16 mouse cellular contexts compared by ENCODE assay signal in the genomic region with DNA sequence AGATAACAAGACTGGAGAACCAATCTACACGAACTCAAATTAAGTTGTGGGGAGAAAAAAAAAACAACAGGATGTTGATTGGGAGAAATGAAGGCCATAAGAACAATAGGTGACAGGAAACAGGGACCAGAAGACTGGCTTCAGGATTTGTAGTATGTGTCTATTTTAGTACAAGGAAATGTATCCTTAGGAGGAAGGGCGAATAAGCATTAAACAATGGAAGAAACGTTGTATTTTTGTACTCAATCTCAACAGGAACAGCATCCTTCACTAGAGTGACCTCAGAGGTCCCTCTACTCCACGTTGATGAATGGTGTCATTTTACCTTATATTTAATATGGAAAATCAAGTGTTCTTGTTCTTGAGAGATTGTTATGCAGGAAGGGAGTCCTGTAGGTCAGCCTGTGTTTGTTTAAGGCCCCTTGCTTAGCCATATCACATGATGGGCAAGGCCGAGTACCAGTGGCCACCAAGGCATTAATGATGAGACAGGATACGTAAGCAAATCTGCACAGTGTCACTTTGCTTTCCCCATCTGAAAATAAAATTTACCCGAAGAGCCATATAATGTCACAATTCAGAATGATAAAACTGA.
DNase-seq lines count a peak whose midpoint lies in the region; ATAC-seq and TF ChIP-seq lines count a peak whose summit lies in the region.
"Had no signal": no experiment of that assay in that cellular context is flagged by ENCODE, and none has a peak within 500 bp of the region (broad histone marks: within the 10 kb centered on the region; RNA-seq: fewer than 3 reads in every experiment).

No protein-coding gene starts in this region.

- H3K9me3 ChIP-seq in heart, embryonic 16.5 days (replicated peaks; ENCODE audit: control insufficient read depth, low read length) = no peaks in the 10 kb centered on the region
- H3K9me3 ChIP-seq in liver, embryonic 12.5 days (replicated peaks) = no peaks in the 10 kb centered on the region
- H3K9me3 ChIP-seq in kidney, embryonic 16.5 days (ENCODE audit: low read length) = no peaks in the 10 kb centered on the region
- H3K9me3 ChIP-seq: liver, embryonic 13.5 days had no signal

- H3K4me2 ChIP-seq in heart, embryonic 16.5 days (ENCODE audit: low read depth, low read length) = no peak overlapping the region
- H3K4me2 ChIP-seq in liver, embryonic 12.5 days = no peak overlapping the region
- no peak overlapping the region for H3K4me2 ChIP-seq in kidney, embryonic 16.5 days (replicated peaks; ENCODE audit: low read depth, low read length)
- H3K4me2 ChIP-seq: liver, embryonic 13.5 days; midbrain, embryonic 11.5 days had no signal

- no peak for TF ChIP-seq CTCF in liver, adult 2 months (IDR thresholded peaks at IDR 0.05; ENCODE audit: low read depth, low read length)

- WGBS in heart, embryonic 16.5 days = 51% methylated on average over 7 of the region's 7 CpGs
- WGBS in liver, adult 2 months = 55% methylated on average over 7 of the region's 7 CpGs
- WGBS in liver, embryonic 12.5 days (ENCODE audit: insufficient replicate concordance) = 41% methylated on average over 7 of the region's 7 CpGs
- 37% methylated on average over 7 of the region's 7 CpGs for WGBS in kidney, embryonic 16.5 days

- H3K27ac ChIP-seq in heart, embryonic 16.5 days (ENCODE audit: low read length) = peak overlapping the region; percentile 16; the same call in 1 of the 2 replicates
- H3K27ac ChIP-seq in liver, adult 2 months (replicated peaks; ENCODE audit: insufficient read depth, low read depth, low read length) = peak overlapping the region; percentile 63; the same call in 1 of the 2 replicates
- no peak overlapping the region for H3K27ac ChIP-seq in liver, embryonic 12.5 days
- H3K27ac ChIP-seq in kidney, embryonic 16.5 days (ENCODE audit: low read length) = peak overlapping the region; percentile 49; the same call in 1 of the 2 replicates
- H3K27ac ChIP-seq: left cerebral cortex, adult 2 months; liver, embryonic 13.5 days had no signal

- H3K79me2 ChIP-seq in liver, adult 2 months (ENCODE audit: control insufficient read depth, insufficient read depth, low read length) = no peaks in the 10 kb centered on the region

- no peaks in the 10 kb centered on the region for H3K4me1 ChIP-seq in heart, embryonic 16.5 days (ENCODE audit: control insufficient read depth, insufficient read depth, low read length)
- peaks cover 2% of the 10 kb centered on the region; the same call in 1 of the 2 replicates for H3K4me1 ChIP-seq in liver, adult 2 months (ENCODE audit: control insufficient read depth, insufficient read depth, low read length)
- H3K4me1 ChIP-seq in liver, embryonic 12.5 days = no peaks in the 10 kb centered on the region
- H3K4me1 ChIP-seq in kidney, embryonic 16.5 days (ENCODE audit: insufficient read depth, low read length) = 0 out of 2 replicates have a peak, but pooled peaks cover 6% of the 10 kb centered on the region
- H3K4me1 ChIP-seq: liver, embryonic 13.5 days had no signal

- ATAC-seq in heart, embryonic 16.5 days (replicated peaks; ENCODE audit: extremely low read depth, insufficient read depth, low FRiP score) = peak; percentile 58
- ATAC-seq in liver, embryonic 12.5 days = no peak
- peak; percentile 61; the same call in 1 of the 2 replicates for ATAC-seq in kidney, embryonic 16.5 days (ENCODE audit: low FRiP score, low TSS enrichment)

- no peaks in the 10 kb centered on the region for H3K27me3 ChIP-seq in heart, embryonic 16.5 days (ENCODE audit: control insufficient read depth, insufficient read depth, low read length)
- no peaks in the 10 kb centered on the region for H3K27me3 ChIP-seq in liver, adult 2 months (ENCODE audit: control insufficient read depth, insufficient read depth, low read length)
- H3K27me3 ChIP-seq in liver, embryonic 12.5 days (replicated peaks) = no peaks in the 10 kb centered on the region
- no peaks in the 10 kb centered on the region for H3K27me3 ChIP-seq in kidney, embryonic 16.5 days (ENCODE audit: insufficient read depth, low read length)
- H3K27me3 ChIP-seq: liver, embryonic 13.5 days had no signal

- no peaks in the 10 kb centered on the region for H3K36me3 ChIP-seq in heart, embryonic 16.5 days (ENCODE audit: control insufficient read depth, insufficient read depth)
- H3K36me3 ChIP-seq in liver, adult 2 months (ENCODE audit: control insufficient read depth, insufficient read depth, low read length) = no peaks in the 10 kb centered on the region
- H3K36me3 ChIP-seq in liver, embryonic 12.5 days = no peaks in the 10 kb centered on the region
- H3K36me3 ChIP-seq in kidney, embryonic 16.5 days (ENCODE audit: insufficient read depth, low read length) = no peaks in the 10 kb centered on the region
- H3K36me3 ChIP-seq: liver, embryonic 13.5 days had no signal

- intact Hi-C loops in heart, postnatal 25 days (cut with DNase I) = loop anchor here (10.0 kb wide), 1 partner anchor 1864 kb away; a partner anchor contains a TSS

- H3K9ac ChIP-seq in heart, embryonic 16.5 days (ENCODE audit: low read length) = no peak overlapping the region
- no peak overlapping the region for H3K9ac ChIP-seq in liver, adult 2 months (ENCODE audit: low read depth, low read length)
- H3K9ac ChIP-seq in liver, embryonic 12.5 days = no peak overlapping the region
- no peak overlapping the region for H3K9ac ChIP-seq in kidney, embryonic 16.5 days (replicated peaks; ENCODE audit: low read length)
- H3K9ac ChIP-seq: liver, embryonic 13.5 days had no signal

- no peak for DNase-seq in heart, postnatal 25 days (ENCODE audit: low spot score)
- DNase-seq in liver, adult 2 months (ENCODE audit: extremely low read depth, low read depth, low spot score) = no peak
- peak; percentile 34 for DNase-seq in kidney, postnatal 14 days
- DNase-seq in thymus, postnatal 10 days (ENCODE audit: low spot score in 2 of 2) = no peak
- DNase-seq: cerebellum, adult 2 months; cerebellum, postnatal 36 days; layer of hippocampus, adult 9-11 months; left cerebral cortex, postnatal 4 days; liver, embryonic 13.5 days; retina, postnatal 1 day; thymus, adult 2 months had no signal

- TF ChIP-seq POLR2A in liver, adult 2 months (IDR thresholded peaks at IDR 0.05; ENCODE audit: extremely low read depth, insufficient read depth, low read length) = no peak

- H3K4me3 ChIP-seq in heart, embryonic 16.5 days (ENCODE audit: low read length) = no peak overlapping the region
- no peak overlapping the region for H3K4me3 ChIP-seq in liver, adult 2 months (ENCODE audit: insufficient read depth, low read depth, low read length)
- no peak overlapping the region for H3K4me3 ChIP-seq in liver, embryonic 12.5 days
- no peak overlapping the region for H3K4me3 ChIP-seq in kidney, embryonic 16.5 days (ENCODE audit: low read length)
- H3K4me3 ChIP-seq: left cerebral cortex, adult 2 months; liver, embryonic 13.5 days had no signal
